ENCODE assay signal across 10 mouse cellular contexts in genomic region chr7:30346635-30347379, GRCm38 (mm10). TPM values are rescaled to one million over a fixed set of nuclear protein-coding genes. Genes with fewer than 3 reads are reported as not detected.
DNase-seq lines count a peak whose midpoint lies in the region; ATAC-seq and TF ChIP-seq lines count a peak whose summit lies in the region.
"Had no signal": no experiment of that assay in that cellular context is flagged by ENCODE, and none has a peak within 500 bp of the region (broad histone marks: within the 10 kb centered on the region; RNA-seq: fewer than 3 reads in every experiment).

No protein-coding gene starts in this region.

- no peaks in the 10 kb centered on the region for H3K36me3 ChIP-seq in midbrain, embryonic 11.5 days (ENCODE audit: control insufficient read depth, insufficient read depth, low read length)
- no peaks in the 10 kb centered on the region for H3K36me3 ChIP-seq in midbrain, embryonic 15.5 days (replicated peaks)
- no peaks in the 10 kb centered on the region for H3K36me3 ChIP-seq in embryonic facial prominence, embryonic 10.5 days (replicated peaks)
- no peaks in the 10 kb centered on the region for H3K36me3 ChIP-seq in liver, postnatal 0 days (replicated peaks; ENCODE audit: insufficient read depth, low read length)
- H3K36me3 ChIP-seq: embryonic facial prominence, embryonic 13.5 days; lung, embryonic 15.5 days had no signal

- no peak overlapping the region for H3K4me3 ChIP-seq in midbrain, embryonic 11.5 days (ENCODE audit: low read depth, low read length)
- no peak overlapping the region for H3K4me3 ChIP-seq in midbrain, embryonic 15.5 days
- H3K4me3 ChIP-seq in embryonic facial prominence, embryonic 10.5 days: no peak overlapping the region
- no peak overlapping the region for H3K4me3 ChIP-seq in liver, postnatal 0 days (ENCODE audit: low read depth, low read length)
- H3K4me3 ChIP-seq: embryonic facial prominence, embryonic 13.5 days; lung, embryonic 15.5 days had no signal

- 29% methylated on average over 21 of the region's 21 CpGs for WGBS in midbrain, embryonic 11.5 days
- 30% methylated on average over 21 of the region's 21 CpGs for WGBS in midbrain, embryonic 15.5 days
- 28% methylated on average over 21 of the region's 21 CpGs for WGBS in embryonic facial prominence, embryonic 10.5 days
- 23% methylated on average over 21 of the region's 21 CpGs for WGBS in liver, postnatal 0 days (ENCODE audit: insufficient replicate concordance)

- H3K27ac ChIP-seq in midbrain, embryonic 11.5 days (ENCODE audit: low read depth, low read length): no peak overlapping the region
- no peak overlapping the region for H3K27ac ChIP-seq in midbrain, embryonic 15.5 days
- H3K27ac ChIP-seq in embryonic facial prominence, embryonic 10.5 days (replicated peaks): no peak overlapping the region
- no peak overlapping the region for H3K27ac ChIP-seq in liver, postnatal 0 days (ENCODE audit: low read depth)
- H3K27ac ChIP-seq: embryonic facial prominence, embryonic 13.5 days; lung, embryonic 15.5 days had no signal

- H3K4me2 ChIP-seq in midbrain, embryonic 11.5 days: no peak overlapping the region
- H3K4me2 ChIP-seq in midbrain, embryonic 15.5 days: no peak overlapping the region
- H3K4me2 ChIP-seq in liver, postnatal 0 days (ENCODE audit: low read depth, low read length): no peak overlapping the region
- H3K4me2 ChIP-seq: embryonic facial prominence, embryonic 13.5 days; lung, embryonic 15.5 days had no signal

- H3K9me3 ChIP-seq in midbrain, embryonic 11.5 days (ENCODE audit: control insufficient read depth, low read length): no peaks in the 10 kb centered on the region
- H3K9me3 ChIP-seq in midbrain, embryonic 15.5 days: no peaks in the 10 kb centered on the region
- H3K9me3 ChIP-seq in embryonic facial prominence, embryonic 10.5 days: no peaks in the 10 kb centered on the region
- no peaks in the 10 kb centered on the region for H3K9me3 ChIP-seq in liver, postnatal 0 days (ENCODE audit: low read length)
- H3K9me3 ChIP-seq: embryonic facial prominence, embryonic 13.5 days; lung, embryonic 15.5 days had no signal

- TF ChIP-seq CTCF in liver, postnatal 0 days (IDR thresholded peaks at IDR 0.05; ENCODE audit: low read depth): no peak

- H3K4me1 ChIP-seq in midbrain, embryonic 11.5 days (ENCODE audit: control insufficient read depth, insufficient read depth, low read length): no peaks in the 10 kb centered on the region
- peaks cover 9% of the 10 kb centered on the region; the same call in 1 of the 2 replicates for H3K4me1 ChIP-seq in midbrain, embryonic 15.5 days
- H3K4me1 ChIP-seq in embryonic facial prominence, embryonic 10.5 days: peaks cover 11% of the 10 kb centered on the region
- no peaks in the 10 kb centered on the region for H3K4me1 ChIP-seq in liver, postnatal 0 days (ENCODE audit: insufficient read depth)
- H3K4me1 ChIP-seq: lung, embryonic 15.5 days had no signal

- no peak for ATAC-seq in midbrain, embryonic 11.5 days (ENCODE audit: low FRiP score)
- no peak for ATAC-seq in midbrain, embryonic 15.5 days (replicated peaks)
- no peak for ATAC-seq in liver, postnatal 0 days
- ATAC-seq in megakaryocyte, adult 5-6 weeks (ENCODE audit: poor library complexity, severe bottlenecking): no peak

- no peak for TF ChIP-seq EP300 in liver, postnatal 0 days (IDR thresholded peaks at IDR 0.05; ENCODE audit: low read depth)

- peak; percentile 98 for DNase-seq in midbrain, embryonic 11.5 days (ENCODE audit: low spot score, missing footprints)
- peak; percentile 22 for DNase-seq in adipocyte (ENCODE audit: low spot score)
- peak; percentile 85 for DNase-seq in embryonic facial prominence, embryonic 10.5 days (ENCODE audit: low spot score)
- DNase-seq in liver, postnatal 0 days: peak; percentile 79
- peak; percentile 60 to 85 for DNase-seq in spleen, postnatal 4 days (ENCODE audit: low spot score in 2 of 2)

- peaks cover 10% of the 10 kb centered on the region for H3K27me3 ChIP-seq in midbrain, embryonic 11.5 days (ENCODE audit: control insufficient read depth, insufficient read depth, low read length)
- H3K27me3 ChIP-seq in midbrain, embryonic 15.5 days (replicated peaks): peaks cover 44% of the 10 kb centered on the region
- peaks cover 34% of the 10 kb centered on the region for H3K27me3 ChIP-seq in embryonic facial prominence, embryonic 10.5 days (replicated peaks; ENCODE audit: low read depth, poor library complexity, severe bottlenecking)
- H3K27me3 ChIP-seq in liver, postnatal 0 days (ENCODE audit: insufficient read depth, low read length): peaks cover 14% of the 10 kb centered on the region; the same call in 1 of the 2 replicates

- no peak overlapping the region for H3K9ac ChIP-seq in midbrain, embryonic 11.5 days (ENCODE audit: low read length)
- no peak overlapping the region for H3K9ac ChIP-seq in midbrain, embryonic 15.5 days
- no peak overlapping the region for H3K9ac ChIP-seq in liver, postnatal 0 days (replicated peaks)
- H3K9ac ChIP-seq: lung, embryonic 15.5 days had no signal

RNA-seq across cellular contexts. Expression of gene Lrfn3, which starts 15.8 kb away (rescaled TPM):
- polyA plus RNA-seq in midbrain, embryonic 11.5 days (2014; fragmentation: Nextera tagmentation; extraction: Ambion mirVana): 5.3 and 5.9 TPM in 2 replicates
- 16.3 and 17.9 TPM in 2 replicates for polyA plus RNA-seq in midbrain, embryonic 15.5 days (2015; fragmentation: Nextera tagmentation; extraction: Ambion mirVana)
- 5.0 and 5.4 TPM in 2 replicates for polyA plus RNA-seq in embryonic facial prominence, embryonic 10.5 days (2016; fragmentation: Nextera tagmentation; extraction: Ambion mirVana)
- polyA plus RNA-seq in liver, postnatal 0 days (2015; fragmentation: Nextera tagmentation; extraction: Ambion mirVana): 7.4 and 8.3 TPM in 2 replicates
- 0.11 TPM in 1 of 2 replicates, not detected in the other for total RNA-seq in megakaryocyte, adult 5-6 weeks (2015)
- not detected in 2 replicates for total RNA-seq in megakaryocyte, adult 5-6 weeks (2017)

RNA-seq across cellular contexts. Expression of gene Sdhaf1, which starts 23.1 kb away (rescaled TPM):
- polyA plus RNA-seq in midbrain, embryonic 11.5 days (2014; fragmentation: Nextera tagmentation; extraction: Ambion mirVana): 23.1 and 24.5 TPM in 2 replicates
- 16.7 and 17.1 TPM in 2 replicates for polyA plus RNA-seq in midbrain, embryonic 15.5 days (2015; fragmentation: Nextera tagmentation; extraction: Ambion mirVana)
- polyA plus RNA-seq in embryonic facial prominence, embryonic 10.5 days (2016; fragmentation: Nextera tagmentation; extraction: Ambion mirVana): 17.5 and 17.8 TPM in 2 replicates
- 14.0 TPM in 2 replicates for polyA plus RNA-seq in liver, postnatal 0 days (2015; fragmentation: Nextera tagmentation; extraction: Ambion mirVana)
- total RNA-seq in megakaryocyte, adult 5-6 weeks (2015): 3.7 and 5.1 TPM in 2 replicates
- total RNA-seq in megakaryocyte, adult 5-6 weeks (2017): 5.8 and 5.9 TPM in 2 replicates

RNA-seq across cellular contexts. Expression of gene E130208F15Rik, which starts 25.3 kb away (rescaled TPM):
- polyA plus RNA-seq in midbrain, embryonic 11.5 days (2014; fragmentation: Nextera tagmentation; extraction: Ambion mirVana): 0.52 TPM in 1 of 2 replicates, not detected in the other
- polyA plus RNA-seq in midbrain, embryonic 15.5 days (2015; fragmentation: Nextera tagmentation; extraction: Ambion mirVana): 0.23 and 2.0 TPM in 2 replicates
- 2.1 TPM in 2 replicates for polyA plus RNA-seq in embryonic facial prominence, embryonic 10.5 days (2016; fragmentation: Nextera tagmentation; extraction: Ambion mirVana)
- not detected in 2 replicates for polyA plus RNA-seq in liver, postnatal 0 days (2015; fragmentation: Nextera tagmentation; extraction: Ambion mirVana)
- total RNA-seq in megakaryocyte, adult 5-6 weeks (2015): 0.11 TPM in 1 of 2 replicates, not detected in the other
- total RNA-seq in megakaryocyte, adult 5-6 weeks (2017): 0.57 and 0.88 TPM in 2 replicates
- polyA plus RNA-seq: embryonic facial prominence, embryonic 13.5 days; lung, embryonic 15.5 days; stomach, embryonic 16.5 days had no signal

RNA-seq across cellular contexts. Expression of gene Syne4, which starts 32.2 kb away (rescaled TPM):
- polyA plus RNA-seq in midbrain, embryonic 11.5 days (2014; fragmentation: Nextera tagmentation; extraction: Ambion mirVana): 8.2 and 8.4 TPM in 2 replicates
- polyA plus RNA-seq in midbrain, embryonic 15.5 days (2015; fragmentation: Nextera tagmentation; extraction: Ambion mirVana): 16.6 and 17.5 TPM in 2 replicates
- 51.1 and 65.6 TPM in 2 replicates for polyA plus RNA-seq in embryonic facial prominence, embryonic 10.5 days (2016; fragmentation: Nextera tagmentation; extraction: Ambion mirVana)
- 11.4 and 12.8 TPM in 2 replicates for polyA plus RNA-seq in liver, postnatal 0 days (2015; fragmentation: Nextera tagmentation; extraction: Ambion mirVana)
- 0.58 and 1.9 TPM in 2 replicates for total RNA-seq in megakaryocyte, adult 5-6 weeks (2015)
- 0.49 and 1.1 TPM in 2 replicates for total RNA-seq in megakaryocyte, adult 5-6 weeks (2017)

RNA-seq across cellular contexts. Expression of gene Alkbh6, which starts 38.3 kb away (rescaled TPM):
- 84.3 and 86.0 TPM in 2 replicates for polyA plus RNA-seq in midbrain, embryonic 11.5 days (2014; fragmentation: Nextera tagmentation; extraction: Ambion mirVana)
- polyA plus RNA-seq in midbrain, embryonic 15.5 days (2015; fragmentation: Nextera tagmentation; extraction: Ambion mirVana): 134 and 135 TPM in 2 replicates
- polyA plus RNA-seq in embryonic facial prominence, embryonic 10.5 days (2016; fragmentation: Nextera tagmentation; extraction: Ambion mirVana): 95.5 and 97.0 TPM in 2 replicates
- polyA plus RNA-seq in liver, postnatal 0 days (2015; fragmentation: Nextera tagmentation; extraction: Ambion mirVana): 23.1 and 23.9 TPM in 2 replicates
- 18.2 and 24.2 TPM in 2 replicates for total RNA-seq in megakaryocyte, adult 5-6 weeks (2015)
- 19.0 and 22.3 TPM in 2 replicates for total RNA-seq in megakaryocyte, adult 5-6 weeks (2017)

Comparison
In these comparisons a context has a peak if more than half of its experiments do, and no peak if none do; other contexts are left out.
1. DNase-seq: peak in every context shown above with its lines; median percentile 98 in midbrain, embryonic 11.5 days; 85 in embryonic facial prominence, embryonic 10.5 days; 79 in liver, postnatal 0 days; 72 in spleen, postnatal 4 days; 22 in adipocyte.